Mouse (Mus musculus) lung, embryonic 15.5 days (tissue): ENCODE data around the gene Opa3. TPM values are rescaled to one million over a fixed set of nuclear protein-coding genes. Genes with fewer than 3 reads are reported as not detected.

Experiments
- ATAC-seq: fragments of 200-750 bp; cut with Nextera tagmentation; 2 replicates; pipeline ENCODE4 v1.8.0; 2017; ENCODE audit warnings: moderate number of reproducible peaks, borderline replicate concordance; ENCODE audit not compliant: low FRiP score, low TSS enrichment; ENCODE audit errors: extremely low read depth
- H3K27ac ChIP-seq: fragments of 300-500 bp; sonication (generic); 2 replicates; pipeline ENCODE4 v1.5.1; 2015; ENCODE audit warnings: moderate library complexity, mild to moderate bottlenecking, inconsistent platforms
- H3K27me3 ChIP-seq: fragments of 300-500 bp; sonication (generic); 2 replicates; pipeline ENCODE4 v1.6.1; 2015; ENCODE audit warnings: inconsistent platforms
- H3K36me3 ChIP-seq: fragments of 300-500 bp; sonication (generic); 2 replicates; pipeline ENCODE4 v1.6.1; 2015; ENCODE audit warnings: inconsistent platforms
- H3K4me1 ChIP-seq: fragments of 300-500 bp; sonication (generic); 2 replicates; pipeline ENCODE4 v1.6.1; 2015; ENCODE audit warnings: inconsistent platforms
- H3K4me2 ChIP-seq: fragments of 300-500 bp; sonication (generic); 2 replicates; pipeline ENCODE4 v1.6.1; 2015; ENCODE audit warnings: inconsistent platforms, mild to moderate bottlenecking, moderate library complexity
- H3K4me3 ChIP-seq: fragments of 300-500 bp; sonication (generic); 2 replicates; pipeline ENCODE4 v1.5.1; 2015; ENCODE audit warnings: mild to moderate bottlenecking, inconsistent platforms
- H3K9ac ChIP-seq: fragments of 300-500 bp; sonication (generic); 2 replicates; pipeline ENCODE4 v1.6.1; 2015; ENCODE audit warnings: inconsistent platforms
- H3K9me3 ChIP-seq: fragments of 300-500 bp; sonication (generic); 2 replicates; pipeline ENCODE4 v1.6.1; 2016; ENCODE audit warnings: inconsistent platforms
- WGBS: fragments of 180-500 bp; shearing (Covaris S2); methylation state at CpG from one replicate; pipeline ENCODE4 v1.1.7; 2015; 5-methylcytosine and 5-hydroxymethylcytosine counted together
- polyA plus RNA-seq: library from polyadenylated mRNA; unstranded; fragments of >200 nt; fragmentation: Nextera tagmentation; extraction: Ambion mirVana; gene quantifications from 2 replicates; pipeline ENCODE4 v1.2.1, GENCODE M21; 2015

Gene Opa3
- polyA plus RNA-seq, 1 experiment from 2014 or later: 33.2 TPM

- Histone ChIP-seq H3K4me1 (no peaks in the 10 kb centered on the region), H3K27ac (no peak overlapping the region), H3K27me3 (no peaks in the 10 kb centered on the region), H3K9me3 (no peaks in the 10 kb centered on the region), H3K4me2 (no peak overlapping the region), H3K36me3 (peaks cover 16% of the 10 kb centered on the region), H3K4me3 (no peak overlapping the region), H3K9ac (no peak overlapping the region)
- WGBS: 58% methylated on average over 15 of the region's 15 CpGs
- peak; percentile 49; the same call in 1 of the 2 replicates for ATAC-seq
Measured at GRCm38 (mm10) chr7:19202065-19202850, 25.9 kb upstream of the Opa3 start.

- Histone ChIP-seq H3K4me3 (no peak overlapping the region), H3K27ac (no peak overlapping the region), H3K36me3 (peaks cover 13% of the 10 kb centered on the region; the same call in 1 of the 2 replicates), H3K27me3 (peaks cover 4% of the 10 kb centered on the region; the same call in 1 of the 2 replicates), H3K9ac (no peak overlapping the region), H3K9me3 (no peaks in the 10 kb centered on the region), H3K4me2 (no peak overlapping the region), H3K4me1 (peaks cover 9% of the 10 kb centered on the region; the same call in 1 of the 2 replicates)
- 74% methylated on average over 13 of the region's 13 CpGs for WGBS
- ATAC-seq: no peak
Measured at GRCm38 (mm10) chr7:19208201-19208910, 19.8 kb upstream of the Opa3 start.

- no peak overlapping the region for H3K9ac ChIP-seq
- H3K4me3 ChIP-seq: no peak overlapping the region
- no peaks in the 10 kb centered on the region for H3K9me3 ChIP-seq
- H3K27me3 ChIP-seq: peaks cover 4% of the 10 kb centered on the region; the same call in 1 of the 2 replicates
- WGBS: 46% methylated on average over 7 of the region's 7 CpGs
- H3K4me2 ChIP-seq: no peak overlapping the region
- peaks cover 9% of the 10 kb centered on the region; the same call in 1 of the 2 replicates for H3K36me3 ChIP-seq
- ATAC-seq: no peak
- peaks cover 9% of the 10 kb centered on the region; the same call in 1 of the 2 replicates for H3K4me1 ChIP-seq
- H3K27ac ChIP-seq: no peak overlapping the region
Measured at GRCm38 (mm10) chr7:19208944-19209472, 19.1 kb upstream of the Opa3 start.

- H3K27me3 ChIP-seq: peaks cover 4% of the 10 kb centered on the region; the same call in 1 of the 2 replicates
- H3K36me3 ChIP-seq: peaks cover 9% of the 10 kb centered on the region; the same call in 1 of the 2 replicates
- no peak for ATAC-seq
- no peak overlapping the region for H3K27ac ChIP-seq
- H3K4me3 ChIP-seq: no peak overlapping the region
- H3K4me2 ChIP-seq: no peak overlapping the region
- H3K9ac ChIP-seq: no peak overlapping the region
- H3K4me1 ChIP-seq: peaks cover 9% of the 10 kb centered on the region; the same call in 1 of the 2 replicates
- 77% methylated on average over 4 of the region's 4 CpGs for WGBS
- H3K9me3 ChIP-seq: no peaks in the 10 kb centered on the region
Measured at GRCm38 (mm10) chr7:19209494-19209893, 18.6 kb upstream of the Opa3 start.

- H3K9ac ChIP-seq: no peak overlapping the region
- no peak overlapping the region for H3K4me2 ChIP-seq
- H3K4me1 ChIP-seq: peaks cover 9% of the 10 kb centered on the region; the same call in 1 of the 2 replicates
- no peak overlapping the region for H3K27ac ChIP-seq
- WGBS: 85% methylated on average over 5 of the region's 5 CpGs
- ATAC-seq: no peak
- no peaks in the 10 kb centered on the region for H3K9me3 ChIP-seq
- H3K4me3 ChIP-seq: no peak overlapping the region
- peaks cover 4% of the 10 kb centered on the region; the same call in 1 of the 2 replicates for H3K27me3 ChIP-seq
- peaks cover 7% of the 10 kb centered on the region; the same call in 1 of the 2 replicates for H3K36me3 ChIP-seq
Measured at GRCm38 (mm10) chr7:19210010-19210409, 18.1 kb upstream of the Opa3 start.

- WGBS: 51% methylated on average over 5 of the region's 5 CpGs
- ATAC-seq: no peak
- no peak overlapping the region for H3K4me3 ChIP-seq
- H3K4me1 ChIP-seq: peaks cover 9% of the 10 kb centered on the region; the same call in 1 of the 2 replicates
- H3K36me3 ChIP-seq: no peaks in the 10 kb centered on the region
- no peak overlapping the region for H3K9ac ChIP-seq
- H3K27me3 ChIP-seq: peaks cover 4% of the 10 kb centered on the region; the same call in 1 of the 2 replicates
- no peak overlapping the region for H3K27ac ChIP-seq
- no peaks in the 10 kb centered on the region for H3K9me3 ChIP-seq
- H3K4me2 ChIP-seq: no peak overlapping the region
Measured at GRCm38 (mm10) chr7:19211041-19211675, 17.0 kb upstream of the Opa3 start.

GRCm38 (mm10) chr7:19211996-19212755 is 16.0 kb upstream of the Opa3 start, which contains the start of gene Gpr4:
Gene Gpr4, plus strand, starts transcription at chr7:19212538.
- peak; percentile 77; the same call in 1 of the 2 replicates for ATAC-seq

GRCm38 (mm10) chr7:19213385-19213784 is 14.7 kb upstream of the Opa3 start:
- Histone ChIP-seq H3K4me3 (no peak overlapping the region), H3K9me3 (no peaks in the 10 kb centered on the region), H3K27ac (no peak overlapping the region), H3K27me3 (peaks cover 4% of the 10 kb centered on the region; the same call in 1 of the 2 replicates), H3K9ac (no peak overlapping the region), H3K36me3 (no peaks in the 10 kb centered on the region), H3K4me2 (peak overlapping the region; percentile 81), H3K4me1 (peaks cover 13% of the 10 kb centered on the region; the same call in 1 of the 2 replicates)
- ATAC-seq: no peak
- 61% methylated on average over 2 of the region's 2 CpGs for WGBS

More at GRCm38 (mm10) chr7:19211996-19212755, 16.0 kb upstream of the Opa3 start, which contains the start of gene Gpr4:
- Histone ChIP-seq H3K9ac (peak within 1 kb of the TSS; percentile 48), H3K9me3 (no peaks in the 10 kb centered on the region), H3K27me3 (peaks cover 4% of the 10 kb centered on the region; the same call in 1 of the 2 replicates), H3K27ac (no peak within 1 kb of the TSS), H3K4me2 (peak within 1 kb of the TSS; percentile 81), H3K4me1 (peaks cover 9% of the 10 kb centered on the region; the same call in 1 of the 2 replicates), H3K36me3 (no peaks in the 10 kb centered on the region), H3K4me3 (peak within 1 kb of the TSS; percentile 50)
- 3% methylated on average over 28 of the region's 30 CpGs for WGBS

- Histone ChIP-seq H3K36me3 (no peaks in the 10 kb centered on the region), H3K27ac (no peak overlapping the region), H3K4me2 (no peak overlapping the region), H3K4me3 (no peak overlapping the region), H3K9ac (no peak overlapping the region), H3K4me1 (peaks cover 13% of the 10 kb centered on the region; the same call in 1 of the 2 replicates), H3K9me3 (no peaks in the 10 kb centered on the region), H3K27me3 (peaks cover 4% of the 10 kb centered on the region; the same call in 1 of the 2 replicates)
- 64% methylated on average over 7 of the region's 7 CpGs for WGBS
- no peak for ATAC-seq
Measured at GRCm38 (mm10) chr7:19214369-19214768, 13.8 kb upstream of the Opa3 start.

GRCm38 (mm10) chr7:19214940-19215339 is 13.2 kb upstream of the Opa3 start:
- no peak overlapping the region for H3K4me3 ChIP-seq
- no peak for ATAC-seq
- peaks cover 4% of the 10 kb centered on the region; the same call in 1 of the 2 replicates for H3K27me3 ChIP-seq
- H3K4me2 ChIP-seq: no peak overlapping the region
- H3K36me3 ChIP-seq: no peaks in the 10 kb centered on the region
- no peaks in the 10 kb centered on the region for H3K9me3 ChIP-seq
- no peak overlapping the region for H3K27ac ChIP-seq
- H3K4me1 ChIP-seq: peaks cover 13% of the 10 kb centered on the region; the same call in 1 of the 2 replicates
- H3K9ac ChIP-seq: no peak overlapping the region
- WGBS: 62% methylated on average over 9 of the region's 9 CpGs
